Mouse (Mus musculus): ENCODE results near the gene Nr5a1. TPM values are rescaled to one million over a fixed set of nuclear protein-coding genes. Genes with fewer than 3 reads are reported as not detected.
A peak's percentile ranks its signal among the peaks of the same experiment; 100 is the strongest.

The Nr5a1 gene
- total RNA-seq, 2 experiments from 2014 or later = 0.07 TPM; not detected in 1

DNA sequence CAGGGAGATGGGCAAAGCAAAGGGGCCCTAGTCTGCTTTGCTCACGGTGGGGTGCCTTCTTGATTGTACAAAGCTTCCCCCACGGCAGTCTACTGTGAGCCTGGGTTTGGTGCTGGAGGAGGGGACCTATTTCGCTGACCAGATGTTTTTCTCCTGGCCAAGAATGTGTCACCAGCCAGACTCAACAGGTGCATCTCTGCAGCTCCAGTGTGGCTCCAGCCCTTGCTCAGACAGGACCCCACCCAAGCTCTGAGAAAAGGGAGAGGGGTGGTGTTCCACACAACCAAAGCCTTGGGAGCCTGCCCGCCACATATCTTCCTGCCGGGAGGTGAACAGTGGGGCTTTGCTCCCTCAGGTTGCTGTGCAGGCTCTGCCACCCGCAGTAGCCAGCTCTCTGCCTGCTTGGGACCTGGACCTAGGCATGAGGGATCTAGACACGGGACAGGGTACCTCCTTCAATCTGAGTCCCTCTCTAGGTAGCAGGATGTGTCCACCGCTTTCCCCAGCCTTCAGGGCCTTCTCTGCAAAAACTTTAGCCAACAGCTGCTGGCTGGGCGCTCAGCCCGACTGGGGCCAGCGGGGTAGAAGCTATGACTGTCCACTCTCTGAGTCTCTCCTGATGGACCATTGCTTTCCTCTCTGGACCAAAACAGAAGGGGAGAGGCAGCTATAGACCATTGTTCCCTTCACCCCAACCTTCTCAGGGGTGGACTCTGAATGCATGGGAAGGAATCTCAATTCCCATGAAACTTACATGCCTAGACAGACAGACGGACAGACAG is 5.2 kb downstream of the Nr5a1 start:
- intact Hi-C loops (cut with DNase I) = no loop called here
- DNase-seq = peak; percentile 49 to 71

DNA sequence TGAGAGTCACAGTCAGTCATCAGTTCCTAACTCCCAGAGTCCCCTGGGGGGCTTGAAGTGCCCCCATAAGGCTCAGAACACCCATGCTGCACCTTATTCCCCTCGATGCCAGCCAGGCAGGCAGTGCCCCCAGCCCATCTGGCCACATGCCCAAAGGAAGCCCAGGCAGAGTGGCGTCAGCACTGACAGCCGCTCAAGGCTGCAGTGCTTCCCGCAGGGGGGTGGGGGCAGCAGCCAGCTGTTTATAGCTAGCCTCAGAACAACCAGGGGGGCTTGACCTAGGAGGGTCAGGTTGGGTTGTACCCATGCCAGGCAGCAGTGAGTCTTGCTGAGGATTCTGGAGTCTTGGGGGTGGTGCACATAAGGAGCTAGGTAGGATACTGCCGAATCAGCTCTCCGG is 7.7 kb downstream of the Nr5a1 start:
- intact Hi-C loops (cut with DNase I) = no loop called here
- peak in 1 of 2 experiments; percentile 18 for DNase-seq

DNA sequence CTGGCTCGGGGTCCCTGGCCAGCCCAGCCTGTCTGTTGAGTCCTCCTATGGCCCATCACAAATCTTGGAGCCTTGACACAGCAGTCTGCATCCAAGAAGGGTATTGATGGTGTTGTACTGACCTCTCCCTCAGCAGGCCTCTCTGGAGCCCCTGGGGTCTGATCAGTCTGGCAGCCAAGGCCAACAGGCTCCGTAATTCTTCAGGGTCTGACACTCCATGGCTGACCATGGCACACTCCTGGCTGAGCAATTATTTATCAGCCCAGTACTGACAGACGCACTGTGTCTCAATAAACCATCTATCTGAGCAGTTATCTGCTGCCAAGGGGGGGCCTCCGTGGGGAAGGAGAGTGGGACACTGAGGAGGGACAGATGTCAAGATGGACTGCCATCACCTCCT is 9.3 kb downstream of the Nr5a1 start:
- no peak for DNase-seq
- intact Hi-C loops (cut with DNase I) = no loop called here

DNA sequence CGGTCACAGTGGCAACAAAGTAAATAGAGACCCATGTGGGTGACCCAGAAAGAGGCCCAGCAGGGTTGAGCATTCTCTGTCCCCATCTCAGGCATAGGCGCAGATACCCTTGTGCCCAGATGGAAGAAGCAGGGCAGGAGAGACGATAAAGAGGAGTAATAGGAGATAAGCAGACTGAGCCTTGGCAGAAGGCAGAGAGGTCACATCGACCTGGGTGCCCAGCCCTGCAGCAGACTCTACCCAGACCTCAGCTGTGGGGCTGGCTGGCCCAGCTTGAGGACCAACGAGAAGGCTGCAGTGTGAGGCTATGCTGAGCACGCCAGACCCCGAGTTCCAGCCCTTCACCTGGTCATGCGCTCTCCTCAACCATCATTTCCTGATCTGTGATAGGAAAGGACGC is 10.0 kb downstream of the Nr5a1 start:
- intact Hi-C loops (cut with DNase I) = no loop called here
- no peak for DNase-seq

DNA sequence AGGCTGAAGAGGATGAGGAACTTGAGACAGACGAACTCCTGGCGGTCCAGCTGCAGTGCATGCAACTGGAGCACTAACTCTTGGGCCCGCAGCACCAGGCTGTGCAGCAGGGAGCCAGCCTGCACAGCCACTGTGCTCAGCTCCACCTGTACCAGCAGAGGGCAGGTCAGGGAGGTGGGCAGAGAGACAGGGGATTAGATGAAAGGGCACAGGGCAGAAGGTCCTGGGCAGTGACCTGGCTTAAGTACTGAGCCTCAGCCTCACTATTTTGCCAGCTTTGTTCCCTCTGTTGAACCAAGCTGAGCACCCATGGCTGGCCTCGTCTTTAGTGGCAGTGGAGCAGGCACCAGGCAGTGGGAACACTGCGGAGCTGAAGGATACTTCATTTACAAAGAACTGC is 14.2 kb downstream of the Nr5a1 start:
- intact Hi-C loops (cut with DNase I) = no loop called here
- DNase-seq = no peak

DNA sequence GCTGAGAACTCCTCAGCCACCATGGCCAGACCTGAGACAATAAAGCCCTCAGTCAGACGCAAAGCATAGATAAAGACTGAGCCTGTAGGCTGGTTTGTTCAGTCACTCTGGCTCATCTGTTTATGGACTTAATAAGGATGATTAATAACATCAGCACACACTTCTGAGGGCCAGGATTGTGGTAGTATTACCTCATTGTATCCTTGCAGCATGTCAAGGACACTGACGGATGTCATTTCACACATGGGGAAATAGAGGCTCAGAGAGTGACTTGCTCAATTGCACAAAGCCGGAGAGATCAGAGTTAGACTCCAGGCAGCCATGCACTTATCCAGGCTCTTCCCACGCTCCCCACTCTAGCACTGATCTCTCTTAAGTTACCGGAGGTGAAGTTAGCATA is 15.7 kb downstream of the Nr5a1 start:
- no peak for DNase-seq
- intact Hi-C loops (cut with DNase I) = no loop called here

DNA sequence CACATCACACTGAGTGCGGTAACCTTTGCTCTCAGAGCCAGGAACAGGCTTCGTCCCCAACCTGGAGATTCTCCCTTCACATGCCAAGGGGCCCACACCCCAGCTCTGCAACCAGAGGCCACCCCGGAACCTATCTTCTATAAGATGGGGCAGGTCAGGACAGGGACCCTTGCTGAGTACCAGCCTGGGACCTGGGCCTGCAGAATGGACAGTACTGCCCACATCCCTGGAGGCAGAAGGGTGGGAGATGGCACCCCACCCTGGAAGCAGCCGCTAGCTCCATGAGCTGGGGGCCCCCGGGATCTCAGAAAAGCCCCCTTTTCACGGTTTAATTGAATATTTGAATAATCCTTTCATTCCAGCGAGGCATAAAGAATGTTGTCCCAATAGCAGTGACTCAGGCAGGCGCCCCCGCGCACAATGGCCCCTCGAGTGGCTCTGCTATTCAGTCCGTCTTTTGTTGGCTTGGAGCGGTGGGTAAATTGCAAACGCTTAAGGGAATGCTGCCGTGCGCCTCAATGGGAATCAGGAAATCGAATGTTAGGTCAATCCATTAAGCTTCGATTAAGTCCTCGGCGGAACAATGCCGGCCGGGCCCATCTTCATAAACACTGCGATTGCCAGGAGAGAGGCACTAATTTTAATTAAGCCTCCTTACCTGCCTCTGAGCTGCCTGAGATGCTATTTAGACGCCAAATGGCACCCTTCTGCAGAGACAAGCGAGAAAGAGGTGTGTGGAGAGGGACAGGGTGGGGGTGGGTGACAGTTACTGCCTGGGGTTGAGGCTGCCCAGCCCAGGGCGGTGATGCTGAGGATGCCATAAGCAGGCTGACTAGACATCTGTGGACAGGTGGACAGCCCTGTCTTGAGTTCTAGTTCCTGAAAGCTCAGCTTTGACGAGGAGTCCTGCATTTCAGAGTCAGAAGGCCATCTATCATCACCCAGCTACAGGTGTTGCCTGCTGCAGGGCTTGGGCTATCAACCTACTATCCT is 16.9 kb downstream of the Nr5a1 start:
- intact Hi-C loops (cut with DNase I) = no loop called here
- no peak for DNase-seq

DNA sequence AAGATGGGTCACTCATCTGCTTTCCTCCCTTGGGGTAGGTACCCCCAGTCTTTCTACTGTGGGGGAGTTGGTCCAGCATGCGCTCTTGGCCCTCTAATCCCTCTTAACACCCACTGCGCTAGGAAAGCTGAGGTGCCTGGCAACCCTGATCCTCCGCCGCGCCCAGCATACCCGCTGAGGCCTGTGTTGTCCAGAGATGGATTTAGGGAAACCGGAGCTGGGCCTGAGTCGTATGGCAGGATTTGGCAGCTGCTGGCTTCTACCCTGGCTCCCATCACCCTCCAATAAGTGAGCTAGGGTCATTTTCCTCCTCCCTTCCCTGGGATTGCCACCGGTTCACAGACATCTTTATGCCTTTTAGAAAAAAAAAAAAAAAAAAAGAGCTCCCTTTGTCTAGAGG is 18.6 kb downstream of the Nr5a1 start:
- intact Hi-C loops (cut with DNase I) = no loop called here

DNA sequence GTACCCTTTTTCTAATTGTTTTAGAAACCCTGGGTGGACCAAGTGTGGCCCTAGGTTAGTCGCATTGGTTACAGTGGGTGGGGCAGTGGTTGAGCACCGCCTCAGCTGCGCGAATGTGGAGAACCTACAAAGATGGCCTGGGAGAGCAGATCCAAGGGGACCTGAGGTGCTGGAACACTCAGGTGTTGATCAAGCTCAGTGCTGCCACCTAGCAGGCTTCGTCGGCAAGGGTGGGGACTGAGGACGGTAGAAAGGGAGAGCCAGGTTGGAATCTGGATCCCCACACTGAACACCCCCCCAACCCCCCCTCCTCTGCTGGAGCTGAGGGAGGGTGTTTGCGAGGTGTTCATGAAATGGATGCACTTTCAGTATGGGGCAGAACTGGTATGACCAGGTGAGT is 22.8 kb downstream of the Nr5a1 start:
- peak; percentile 31 to 49 for DNase-seq
- intact Hi-C loops (cut with DNase I) = no loop called here

More for the DNA sequence above, 18.6 kb downstream of the Nr5a1 start:
- DNase-seq = no peak

DNA sequence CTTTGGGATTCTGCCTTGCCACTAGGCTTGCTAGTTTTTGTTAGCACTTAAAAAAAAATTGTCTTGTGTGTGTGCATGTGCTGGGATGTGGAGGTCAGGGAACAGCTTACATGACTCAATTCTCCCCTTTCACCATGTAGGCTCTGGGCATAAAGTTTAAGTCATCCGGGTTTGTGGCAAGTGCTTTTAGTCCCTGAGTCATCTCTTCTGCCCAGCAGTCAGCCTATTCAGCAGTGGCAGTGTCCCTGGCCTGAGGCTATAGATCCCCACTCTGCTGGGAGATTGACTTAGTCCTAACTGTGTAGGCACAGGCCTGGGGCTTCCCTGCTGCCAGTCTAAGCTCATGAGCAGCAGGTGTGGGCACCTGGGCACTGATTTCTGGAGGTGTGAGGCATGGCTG is 24.5 kb downstream of the Nr5a1 start:
- intact Hi-C loops (cut with DNase I) = no loop called here
- no peak for DNase-seq

DNA sequence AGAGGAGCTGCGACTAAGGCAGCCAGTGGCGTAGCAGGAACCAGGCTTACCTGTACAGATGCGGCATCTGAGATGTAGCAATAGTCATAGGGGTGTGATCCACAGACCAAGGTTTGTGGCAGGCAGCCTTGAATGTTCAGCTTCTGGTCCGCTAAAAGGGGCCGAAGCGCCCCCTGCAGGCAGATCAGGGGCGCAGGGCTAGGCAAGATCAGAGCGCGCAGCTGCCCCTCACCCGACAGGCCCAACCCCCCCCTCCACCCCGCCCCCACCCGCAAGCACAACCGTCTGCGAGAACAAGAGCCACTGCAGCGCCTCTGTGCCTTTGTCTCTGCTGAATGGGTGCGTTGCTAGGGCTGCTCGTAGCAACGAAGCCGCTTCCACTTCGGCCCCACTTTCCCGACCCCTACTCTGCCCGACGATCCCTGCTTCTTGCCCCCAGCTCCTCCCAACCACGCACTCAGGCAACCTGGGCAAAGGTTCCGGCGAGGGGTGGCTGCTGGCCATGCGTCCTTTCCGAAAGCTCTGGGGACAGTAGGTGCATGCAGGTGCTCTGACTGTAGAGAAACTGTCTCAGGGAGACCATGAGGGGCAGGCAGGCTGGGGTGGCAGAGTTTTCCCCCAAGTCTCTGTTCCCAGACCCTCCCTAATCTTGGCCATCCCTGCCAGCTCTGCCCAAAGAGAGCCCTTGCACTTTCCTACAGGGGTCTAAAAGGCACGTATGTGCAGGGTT is 25.4 kb downstream of the Nr5a1 start:
- intact Hi-C loops (cut with DNase I) = no loop called here
- DNase-seq = peak; percentile 34 to 47

DNA sequence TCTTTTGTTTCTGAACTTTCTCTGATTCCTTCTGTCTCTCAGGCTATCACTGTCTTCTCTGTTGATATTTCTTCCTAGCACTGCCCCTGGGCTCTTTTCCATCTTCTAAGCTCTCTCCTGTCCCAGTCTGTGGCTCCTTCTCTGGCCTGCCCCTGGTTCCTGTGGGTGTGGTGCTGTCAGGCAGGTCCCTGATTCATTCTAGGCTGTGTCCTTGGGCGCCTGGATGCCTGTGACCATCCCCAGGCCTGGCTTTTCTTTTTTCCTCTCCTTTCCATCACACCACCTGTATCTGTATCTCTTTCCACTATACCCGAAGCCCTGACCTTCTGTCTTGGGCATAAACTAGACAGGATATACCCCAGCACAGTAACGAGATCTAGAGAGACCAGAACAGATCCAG is 28.6 kb downstream of the Nr5a1 start:
- intact Hi-C loops (cut with DNase I) = no loop called here

DNA sequence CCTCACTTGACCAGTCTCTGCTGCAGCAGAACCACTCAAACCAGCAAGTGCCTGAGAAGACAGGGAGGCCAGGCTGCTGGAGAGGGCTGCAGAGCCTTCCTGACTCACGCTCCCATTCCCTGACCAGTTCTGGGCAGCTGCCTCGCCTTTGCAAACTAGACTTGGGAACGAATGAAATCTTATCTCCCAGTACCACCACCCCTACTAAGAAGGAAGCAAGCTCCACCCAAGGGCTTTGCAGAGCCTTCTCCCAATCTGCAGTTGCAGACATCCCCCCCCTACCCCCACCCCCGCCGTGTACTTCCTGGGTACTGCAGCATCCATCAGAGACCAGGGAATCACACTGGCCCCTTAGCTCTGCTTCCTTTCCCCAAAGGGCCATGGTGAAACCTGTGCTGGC is 31.3 kb downstream of the Nr5a1 start:
- DNase-seq = no peak
- intact Hi-C loops (cut with DNase I) = no loop called here

More for the DNA sequence above, 28.6 kb downstream of the Nr5a1 start:
- DNase-seq = no peak

DNA sequence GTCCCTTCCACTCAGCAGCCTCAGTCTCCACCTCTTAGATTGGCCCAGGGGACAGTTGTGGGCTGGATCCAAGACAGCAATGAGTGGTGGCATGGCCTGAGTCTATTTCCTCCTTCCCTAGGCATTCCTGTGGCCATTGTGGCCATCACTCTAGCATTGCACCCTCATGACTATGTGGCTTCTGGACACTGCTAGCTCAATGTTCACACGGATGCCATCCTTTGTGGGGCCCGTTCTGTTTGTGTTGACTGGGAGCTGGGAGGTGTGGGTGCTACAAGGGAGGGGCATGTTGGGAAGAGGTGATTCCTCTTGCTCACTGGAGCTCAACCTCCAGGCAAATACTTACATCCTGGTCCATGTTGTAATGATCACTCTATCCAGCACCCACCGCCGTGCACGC is 32.1 kb downstream of the Nr5a1 start:
- no peak for DNase-seq
- intact Hi-C loops (cut with DNase I) = no loop called here

DNA sequence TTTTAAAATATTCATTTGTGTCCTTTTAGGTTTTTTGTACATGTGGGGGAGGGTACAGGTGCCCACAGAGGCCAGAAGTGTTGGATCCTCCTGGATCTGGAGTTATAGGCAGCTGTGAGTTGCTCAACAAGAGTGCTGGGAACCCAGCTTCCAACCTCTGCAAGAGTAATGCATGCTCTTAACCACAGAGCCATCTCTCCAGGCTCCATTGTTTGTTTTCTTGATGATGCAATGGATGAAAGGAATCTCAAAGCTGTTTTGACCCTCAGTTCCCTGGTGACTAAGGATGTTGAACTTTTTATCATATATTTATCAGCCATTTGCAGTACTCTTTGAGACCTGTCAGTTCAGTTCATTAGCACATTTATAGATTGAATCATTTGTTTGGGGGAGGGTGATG is 35.4 kb downstream of the Nr5a1 start:
- no peak for DNase-seq
- intact Hi-C loops (cut with DNase I) = no loop called here

DNA sequence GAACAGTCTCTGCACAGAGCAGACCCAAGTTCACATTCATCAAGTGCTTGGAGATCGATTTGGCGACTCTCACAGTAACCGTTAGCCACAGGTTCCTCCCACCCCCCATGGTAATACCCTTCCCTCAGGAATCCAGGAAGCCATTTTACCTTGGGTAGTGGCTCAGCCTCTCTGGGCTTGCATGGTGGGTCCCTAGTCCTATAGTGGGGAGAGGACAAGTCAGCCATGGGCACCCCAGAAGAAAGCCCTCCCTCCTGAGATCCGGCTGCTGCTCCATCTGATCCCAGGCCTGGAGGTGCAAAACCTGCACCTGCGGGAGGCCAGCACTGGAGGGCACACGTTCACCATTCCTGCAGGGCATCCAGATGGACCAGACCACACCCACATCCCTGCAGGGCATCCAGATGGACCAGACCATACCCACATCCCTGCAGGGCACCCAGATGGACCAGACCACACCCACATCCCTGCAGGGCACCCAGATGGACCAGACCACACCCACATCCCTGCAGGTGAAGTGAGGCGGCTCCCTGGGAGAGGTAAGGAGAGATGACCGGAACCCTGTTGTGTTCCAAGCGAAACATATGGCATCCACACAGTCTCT is 38.9 kb downstream of the Nr5a1 start:
- intact Hi-C loops (cut with DNase I) = no loop called here

DNA sequence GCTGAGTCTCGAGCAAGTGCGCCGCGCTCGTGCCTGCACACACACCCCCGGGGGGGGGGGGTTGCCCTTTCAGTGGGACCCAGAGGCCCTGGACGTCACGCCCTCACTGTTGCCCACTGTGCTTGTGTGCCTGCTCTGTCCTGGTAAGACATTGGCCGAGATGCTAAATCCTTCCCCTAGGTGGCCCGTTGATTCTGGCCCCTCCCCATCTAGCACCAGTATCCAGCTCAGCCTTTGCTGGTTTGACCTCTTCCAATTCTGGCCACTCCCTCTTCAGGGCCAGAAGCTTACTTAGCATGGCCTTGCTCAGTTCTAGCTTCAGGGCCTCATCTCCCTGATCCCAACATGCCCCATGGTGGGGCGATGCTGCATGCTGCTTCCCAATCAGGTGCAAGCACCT is 41.8 kb downstream of the Nr5a1 start:
- intact Hi-C loops (cut with DNase I) = no loop called here
- no peak for DNase-seq

More for the DNA sequence above, 38.9 kb downstream of the Nr5a1 start:
- DNase-seq = peak in 1 of 2 experiments; percentile 16

DNA sequence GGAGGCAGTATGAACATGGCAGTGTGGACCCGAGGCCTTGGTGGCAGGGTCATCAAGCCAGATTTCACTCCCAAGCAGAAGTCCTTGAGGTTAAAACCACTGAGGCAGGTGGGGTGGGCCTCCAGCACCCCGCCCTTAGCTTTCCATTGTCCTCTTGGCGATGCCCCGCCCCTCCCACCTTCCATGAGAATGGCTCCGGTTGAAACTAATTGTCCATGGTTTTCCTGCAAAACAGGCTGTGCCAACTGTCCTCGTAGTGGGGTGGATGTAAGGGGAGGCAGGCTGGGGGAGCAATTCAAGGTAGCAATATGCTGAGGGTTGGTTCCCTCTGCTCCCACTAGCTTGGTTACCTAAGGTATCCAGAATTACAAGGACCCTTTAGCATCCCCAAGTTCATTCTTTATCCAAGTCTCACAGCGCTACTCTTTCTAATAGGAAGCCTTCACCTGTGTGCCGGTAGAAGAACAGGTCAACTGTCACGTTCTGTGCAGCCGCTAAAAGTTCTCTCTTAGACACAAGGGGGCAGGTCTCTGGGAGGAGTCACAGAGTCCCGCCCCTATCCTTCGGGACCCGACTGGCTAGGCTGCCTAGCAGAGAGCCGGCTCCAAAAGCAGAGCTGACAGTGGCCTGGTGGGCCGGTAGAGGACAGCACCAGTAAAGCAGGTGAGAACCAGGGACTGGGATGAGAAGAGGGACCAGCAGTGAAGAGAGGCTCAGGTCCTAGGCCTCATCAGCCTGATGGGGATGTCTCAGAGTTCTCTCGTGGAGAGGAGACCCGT is 45.4 kb downstream of the Nr5a1 start:
- intact Hi-C loops (cut with DNase I) = no loop called here
- DNase-seq = no peak

DNA sequence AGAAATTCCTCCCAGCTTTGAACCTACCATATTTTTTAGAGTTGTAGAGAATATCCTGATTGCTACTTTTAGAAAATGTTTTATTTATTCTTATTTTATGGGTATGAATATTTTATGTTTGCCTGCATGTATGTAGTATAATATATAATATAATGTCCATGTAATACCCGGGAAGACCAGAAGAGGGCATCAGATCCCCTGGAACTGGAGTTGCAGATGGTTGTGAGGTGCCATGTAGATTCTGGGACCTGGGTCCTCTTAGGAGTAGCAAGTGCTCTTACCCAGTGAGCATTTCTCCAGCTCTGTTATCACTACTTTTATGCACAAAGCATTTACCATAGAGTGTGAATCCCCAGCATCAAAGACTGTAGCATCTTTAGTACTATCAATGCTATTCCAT is 52.9 kb downstream of the Nr5a1 start:
- intact Hi-C loops (cut with DNase I) = no loop called here
- peak in 1 of 2 experiments; percentile 21 for DNase-seq

Data from heart, postnatal 14 days (tissue).